Mouse (Mus musculus) stomach, embryonic 14.5 days (tissue): ENCODE measurements around the gene Fcrl5. TPM values are rescaled to one million over a fixed set of nuclear protein-coding genes. Genes with fewer than 3 reads are reported as not detected.
"Not testable (repeated sequence)": the region's sequence is repeated elsewhere in the genome, so short reads cannot be mapped to it uniquely, and the experiment has no call there.

Source experiments
- ATAC-seq: fragments of 200-750 bp; cut with Nextera tagmentation; 2 replicates; pipeline ENCODE4 v1.8.0; 2017; ENCODE audit warnings: low read depth, moderate TSS enrichment; ENCODE audit not compliant: insufficient number of reproducible peaks, insufficient read depth, low FRiP score
- H3K27ac ChIP-seq: fragments of 300-500 bp; sonication (generic); 2 replicates; pipeline ENCODE4 v1.5.1; 2014; ENCODE audit warnings: mild to moderate bottlenecking, low read length, moderate library complexity, mixed read lengths
- H3K27me3 ChIP-seq: fragments of 300-500 bp; sonication (generic); 2 replicates; pipeline ENCODE4 v1.6.1; 2014; ENCODE audit warnings: low read length, control low read depth, mixed read lengths; ENCODE audit not compliant: control insufficient read depth, insufficient read depth
- H3K36me3 ChIP-seq: fragments of 300-500 bp; sonication (generic); 2 replicates; pipeline ENCODE4 v1.6.1; 2014; ENCODE audit warnings: mild to moderate bottlenecking, control low read depth, low read length, moderate library complexity, mixed read lengths; ENCODE audit not compliant: control insufficient read depth, insufficient read depth
- H3K4me1 ChIP-seq: fragments of 300-500 bp; sonication (generic); 2 replicates; pipeline ENCODE4 v1.6.1; 2014; ENCODE audit warnings: low read length, control low read depth, mixed read lengths; ENCODE audit not compliant: control insufficient read depth, insufficient read depth
- H3K4me2 ChIP-seq: fragments of 300-500 bp; sonication (generic); replicated peaks from 2 replicates; pipeline ENCODE4 v1.6.1; 2014; ENCODE audit warnings: low read depth, low read length, control low read depth
- H3K4me3 ChIP-seq: fragments of 300-500 bp; sonication (generic); 2 replicates; pipeline ENCODE4 v1.5.1; 2014; ENCODE audit warnings: low read depth, low read length, control low read depth
- H3K9ac ChIP-seq: fragments of 300-500 bp; sonication (generic); replicated peaks from 2 replicates; pipeline ENCODE4 v1.6.1; 2014; ENCODE audit warnings: low read depth, mild to moderate bottlenecking, control low read depth, low read length, moderate library complexity, mixed read lengths
- H3K9me3 ChIP-seq: fragments of 300-500 bp; sonication (generic); 2 replicates; pipeline ENCODE4 v1.6.1; 2016; ENCODE audit warnings: low read depth, low read length, control low read depth; ENCODE audit not compliant: control insufficient read depth
- WGBS: fragments of 180-500 bp; shearing (Covaris S2); extraction: QIAGEN DNeasy Blood & Tissue Kit; methylation state at CpG from one replicate; pipeline ENCODE4 v1.1.7; 2014; 5-methylcytosine and 5-hydroxymethylcytosine counted together
- polyA plus RNA-seq: library from polyadenylated mRNA; unstranded; fragments of >200 nt; fragmentation: Nextera tagmentation; extraction: Ambion mirVana; gene quantifications from 2 replicates; pipeline ENCODE4 v1.2.1, GENCODE M21; 2014

Fcrl5 gene
- polyA plus RNA-seq, 1 experiment from 2014 or later, result not detected

DNA sequence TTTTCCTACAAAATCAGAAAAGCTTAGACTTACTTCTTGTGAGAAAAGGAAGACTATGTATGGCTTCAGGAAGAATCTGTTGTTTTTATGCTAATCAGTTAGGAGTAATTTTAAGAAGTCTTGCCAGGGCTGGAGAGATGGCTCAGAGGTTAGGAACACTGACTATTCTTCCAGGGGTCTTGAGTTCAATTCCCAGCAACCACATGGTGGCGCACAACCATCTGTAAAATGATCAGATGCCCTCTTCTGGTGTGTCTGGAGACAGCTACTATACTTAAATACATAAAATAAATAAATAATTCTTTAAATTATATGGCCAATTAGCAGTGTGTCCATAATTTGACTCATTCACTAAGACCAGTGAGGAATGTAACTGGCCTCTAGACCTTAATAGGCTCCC is 14.9 kb upstream of the Fcrl5 start:
- no peaks in the 10 kb centered on the region for H3K36me3 ChIP-seq
- WGBS, result 59% methylated on average over 1 of the region's 1 CpGs
- no peak overlapping the region for H3K27ac ChIP-seq
- no peak for ATAC-seq
- H3K9me3 ChIP-seq, result no peaks in the 10 kb centered on the region
- no peak overlapping the region for H3K9ac ChIP-seq
- no peak overlapping the region for H3K4me2 ChIP-seq
- no peak overlapping the region for H3K4me3 ChIP-seq
- H3K4me1 ChIP-seq, result no peaks in the 10 kb centered on the region
- H3K27me3 ChIP-seq, result no peaks in the 10 kb centered on the region

GRCm38 (mm10) chr3:87422386-87422910 is 13.1 kb upstream of the Fcrl5 start:
- Histone ChIP-seq H3K9me3 (no peaks in the 10 kb centered on the region), H3K4me3 (no peak overlapping the region), H3K27me3 (no peaks in the 10 kb centered on the region), H3K4me2 (no peak overlapping the region), H3K9ac (no peak overlapping the region), H3K27ac (no peak overlapping the region), H3K4me1 (no peaks in the 10 kb centered on the region), H3K36me3 (no peaks in the 10 kb centered on the region)
- 83% methylated on average over 4 of the region's 4 CpGs for WGBS
- no peak for ATAC-seq

- Histone ChIP-seq H3K9me3 (no peaks in the 10 kb centered on the region), H3K27ac (no peak overlapping the region), H3K4me3 (no peak overlapping the region), H3K4me2 (no peak overlapping the region), H3K27me3 (no peaks in the 10 kb centered on the region), H3K36me3 (no peaks in the 10 kb centered on the region), H3K9ac (no peak overlapping the region), H3K4me1 (no peaks in the 10 kb centered on the region)
- no peak for ATAC-seq
- WGBS, result 65% methylated on average over 1 of the region's 1 CpGs
These were observed 5.0 kb downstream of the Fcrl5 start for GRCm38 (mm10) chr3:87440586-87440985.

- WGBS, result 55% methylated on average over 6 of the region's 6 CpGs
These were observed 8.4 kb downstream of the Fcrl5 start for GRCm38 (mm10) chr3:87443968-87444367.

DNA sequence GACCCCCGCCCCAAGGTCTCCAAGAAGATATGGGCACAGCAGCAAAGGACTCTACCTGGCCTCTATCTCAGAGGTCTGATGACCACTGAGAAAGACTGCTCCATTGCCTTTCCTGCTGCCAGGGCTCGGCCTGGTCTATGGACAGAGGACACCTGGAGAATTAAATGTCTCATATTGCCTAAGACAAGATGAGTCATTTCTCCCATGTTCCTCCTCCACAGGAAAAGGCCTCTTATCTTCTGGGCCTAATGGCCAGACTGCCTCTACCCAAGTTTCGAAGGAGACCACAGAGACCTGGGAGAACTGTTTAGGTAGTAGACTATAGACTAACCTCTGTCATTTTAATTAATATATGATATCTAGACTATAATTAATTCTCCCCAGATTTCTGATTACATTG is 29.9 kb downstream of the Fcrl5 start:
- Histone ChIP-seq H3K4me1 (no peaks in the 10 kb centered on the region), H3K4me3 (no peak overlapping the region), H3K9ac (no peak overlapping the region), H3K9me3 (no peaks in the 10 kb centered on the region), H3K36me3 (no peaks in the 10 kb centered on the region), H3K4me2 (no peak overlapping the region), H3K27me3 (no peaks in the 10 kb centered on the region), H3K27ac (no peak overlapping the region)
- WGBS, result 73% methylated on average over 3 of the region's 3 CpGs
- no peak for ATAC-seq

More at GRCm38 (mm10) chr3:87443968-87444367, 8.4 kb downstream of the Fcrl5 start:
- Histone ChIP-seq H3K4me2 (no peak overlapping the region), H3K9ac (no peak overlapping the region), H3K4me3 (no peak overlapping the region), H3K36me3 (no peaks in the 10 kb centered on the region), H3K27me3 (no peaks in the 10 kb centered on the region), H3K9me3 (no peaks in the 10 kb centered on the region), H3K27ac (no peak overlapping the region), H3K4me1 (no peaks in the 10 kb centered on the region)
- no peak for ATAC-seq

DNA sequence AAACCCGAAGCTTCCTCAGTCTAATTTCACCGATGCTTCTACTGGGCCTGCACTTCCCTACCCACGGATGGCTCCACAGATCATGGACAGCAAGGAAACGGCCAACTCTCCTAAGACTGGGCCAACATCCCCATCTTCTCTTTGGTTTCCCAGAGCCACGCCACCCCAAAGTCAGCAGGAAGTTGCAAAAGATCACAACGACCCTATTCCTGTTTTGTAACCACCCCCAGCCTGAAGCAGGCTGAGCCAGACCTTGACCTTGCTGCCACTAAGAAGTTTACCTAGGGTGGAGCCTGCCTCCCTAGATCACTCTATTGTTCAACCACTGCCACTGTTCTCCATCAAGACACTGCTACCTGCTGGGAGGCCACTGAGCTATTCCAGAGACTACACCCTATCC is 31.4 kb downstream of the Fcrl5 start:
- no peaks in the 10 kb centered on the region for H3K9me3 ChIP-seq
- no peak overlapping the region for H3K4me2 ChIP-seq
- no peak for ATAC-seq
- H3K4me1 ChIP-seq, result no peaks in the 10 kb centered on the region
- H3K9ac ChIP-seq, result no peak overlapping the region
- H3K27me3 ChIP-seq, result no peaks in the 10 kb centered on the region
- 86% methylated on average over 6 of the region's 6 CpGs for WGBS
- H3K36me3 ChIP-seq, result no peaks in the 10 kb centered on the region
- no peak overlapping the region for H3K27ac ChIP-seq
- H3K4me3 ChIP-seq, result no peak overlapping the region

- no peak overlapping the region for H3K4me3 ChIP-seq
- H3K27ac ChIP-seq, result no peak overlapping the region
- H3K4me2 ChIP-seq, result no peak overlapping the region
- no peaks in the 10 kb centered on the region for H3K27me3 ChIP-seq
- H3K4me1 ChIP-seq, result no peaks in the 10 kb centered on the region
- H3K36me3 ChIP-seq, result no peaks in the 10 kb centered on the region
- no peak for ATAC-seq
- no peaks in the 10 kb centered on the region for H3K9me3 ChIP-seq
- no peak overlapping the region for H3K9ac ChIP-seq
- WGBS, result 87% methylated on average over 9 of the region's 9 CpGs
These were observed 31.8 kb downstream of the Fcrl5 start for GRCm38 (mm10) chr3:87467416-87467815.

DNA sequence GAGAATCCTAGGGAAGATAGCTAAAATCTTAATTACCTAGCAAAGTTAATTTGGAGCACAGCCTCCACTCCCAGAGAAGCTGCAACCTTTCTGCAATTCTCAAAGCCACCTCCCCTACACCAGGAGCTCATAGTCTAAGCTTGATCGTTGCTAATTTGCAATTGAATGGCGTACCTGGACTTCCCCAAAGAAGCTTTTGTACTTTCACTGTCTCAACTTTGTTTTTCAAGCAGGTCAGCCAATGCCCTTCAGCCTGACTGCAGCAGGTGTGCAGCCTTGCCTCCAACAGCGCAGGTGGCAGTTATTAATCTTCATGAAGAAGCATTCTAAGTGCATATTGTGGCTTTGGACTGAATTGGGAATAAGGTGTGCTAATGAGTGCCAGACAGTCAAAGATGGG is 42.4 kb downstream of the Fcrl5 start:
- not testable (repeated sequence) for ATAC-seq
- 83% methylated on average over 3 of the region's 3 CpGs for WGBS

GRCm38 (mm10) chr3:87478596-87478995 is 43.0 kb downstream of the Fcrl5 start:
- not testable (repeated sequence) for H3K27me3 ChIP-seq, H3K4me2 ChIP-seq, H3K9ac ChIP-seq, ATAC-seq, H3K27ac ChIP-seq, H3K36me3 ChIP-seq, H3K4me3 ChIP-seq, H3K4me1 ChIP-seq, H3K9me3 ChIP-seq
- 83% methylated on average over 6 of the region's 6 CpGs for WGBS

More for the DNA sequence above, 42.4 kb downstream of the Fcrl5 start:
- not testable (repeated sequence) for H3K4me1 ChIP-seq, H3K27ac ChIP-seq, H3K9me3 ChIP-seq, H3K36me3 ChIP-seq, H3K4me2 ChIP-seq, H3K9ac ChIP-seq, H3K4me3 ChIP-seq, H3K27me3 ChIP-seq
